Mouse (Mus musculus) forelimb bud, embryonic 11.5 days (tissue): Measurements from ENCODE around the gene Il18r1.
A peak's percentile ranks its signal among the peaks of the same experiment; 100 is the strongest.

Experiments
- DNase-seq: peaks from one replicate; pipeline ENCODE4 v3.0.0-alpha.2; 2012; ENCODE audit warnings: low read depth, low spot score

Il18r1 gene

GRCm38 (mm10) chr1:40465477-40466430 lies at the start of gene Il18r1:
TSS of gene Il18r1 (plus strand) at chr1:40465552.
- DNase-seq = no peak

GRCm38 (mm10) chr1:40417034-40417433 lies 48.3 kb upstream of the Il18r1 start:
- no peak for DNase-seq

GRCm38 (mm10) chr1:40418512-40418911 lies 46.8 kb upstream of the Il18r1 start:
- no peak for DNase-seq

DNA sequence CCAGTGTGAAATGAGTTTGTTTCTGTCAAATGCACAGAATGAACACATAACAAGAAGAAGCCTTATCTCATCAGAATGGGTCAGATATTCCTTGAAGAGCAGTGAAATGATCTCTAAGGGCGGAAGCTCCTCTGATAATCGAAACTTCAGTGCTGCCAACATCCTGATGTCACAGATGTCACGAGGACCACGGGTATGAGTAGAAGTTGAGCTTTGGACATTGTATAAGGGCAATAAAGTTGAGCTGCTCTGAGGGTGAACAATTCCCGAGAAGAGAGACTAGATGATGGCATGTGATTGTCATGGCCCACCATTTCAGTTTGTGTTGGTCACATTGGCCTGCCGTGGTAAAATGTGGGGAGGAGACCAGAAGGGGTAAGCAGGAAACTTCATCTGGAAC lies 41.5 kb upstream of the Il18r1 start:
- DNase-seq = no peak

GRCm38 (mm10) chr1:40427270-40427669 lies 38.1 kb upstream of the Il18r1 start:
- no peak for DNase-seq

GRCm38 (mm10) chr1:40427901-40428300 lies 37.5 kb upstream of the Il18r1 start:
- DNase-seq = no peak

DNA sequence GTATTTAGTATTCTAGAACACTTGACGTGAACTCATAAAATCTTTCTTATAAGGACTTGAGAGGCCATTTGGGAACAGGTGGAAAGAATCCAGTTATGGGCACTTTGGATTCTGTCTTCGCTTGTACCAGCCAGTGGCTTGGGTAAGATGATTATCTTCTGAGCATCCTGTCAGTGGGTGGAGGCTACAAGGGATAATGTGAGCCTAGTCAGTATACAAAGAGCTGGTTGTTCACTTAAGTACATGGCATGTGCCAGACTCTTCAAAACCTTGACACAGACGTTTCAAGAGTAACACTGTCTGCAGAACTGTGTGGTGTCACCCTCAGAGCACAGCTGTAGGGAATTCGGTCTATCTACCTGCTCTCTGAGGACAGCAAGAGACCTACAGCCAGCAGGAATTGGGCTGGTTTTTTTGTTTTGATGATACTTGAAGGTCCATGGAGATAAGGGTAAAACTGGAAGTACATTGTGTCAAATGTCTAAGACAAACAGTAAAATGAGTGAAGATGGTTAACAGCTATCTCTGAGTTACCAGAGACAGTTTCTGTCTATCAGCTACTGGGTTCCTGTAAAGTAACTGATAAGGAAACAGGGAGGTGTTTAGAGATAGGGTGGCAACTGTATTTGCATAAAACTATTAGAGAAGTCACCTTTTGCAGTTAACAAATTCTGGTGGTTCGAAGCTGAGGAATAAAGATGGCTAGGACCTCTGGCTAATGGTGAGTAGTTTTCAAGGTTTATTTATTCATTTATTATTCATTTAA lies 36.3 kb upstream of the Il18r1 start, which contains the start of gene Il1rl1:
Gene Il1rl1, plus strand, starts transcription at position 661 of the 766 bp plus-strand sequence.
- no peak for DNase-seq

- no peak for DNase-seq
Observed at GRCm38 (mm10) chr1:40430143-40430834, 35.1 kb upstream of the Il18r1 start.

DNA sequence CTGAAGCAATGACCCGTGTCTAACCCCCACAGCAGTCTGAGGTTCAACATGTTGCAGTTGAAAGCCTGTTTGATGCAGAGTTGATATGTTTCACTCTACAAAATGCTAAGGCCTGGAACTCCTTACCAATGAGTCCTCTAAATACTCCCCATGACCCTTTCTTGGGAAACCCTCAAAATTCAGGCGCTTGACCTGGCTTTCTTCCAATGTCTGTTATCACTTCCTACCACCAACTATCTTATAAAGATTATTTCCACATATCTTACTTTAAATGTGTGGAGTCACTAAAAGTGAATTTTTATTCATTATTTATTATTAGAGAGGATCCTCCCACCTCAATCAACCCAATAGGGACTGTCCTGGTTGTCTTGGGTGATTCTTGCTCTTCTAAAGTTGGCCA lies 33.2 kb upstream of the Il18r1 start:
- no peak for DNase-seq

DNA sequence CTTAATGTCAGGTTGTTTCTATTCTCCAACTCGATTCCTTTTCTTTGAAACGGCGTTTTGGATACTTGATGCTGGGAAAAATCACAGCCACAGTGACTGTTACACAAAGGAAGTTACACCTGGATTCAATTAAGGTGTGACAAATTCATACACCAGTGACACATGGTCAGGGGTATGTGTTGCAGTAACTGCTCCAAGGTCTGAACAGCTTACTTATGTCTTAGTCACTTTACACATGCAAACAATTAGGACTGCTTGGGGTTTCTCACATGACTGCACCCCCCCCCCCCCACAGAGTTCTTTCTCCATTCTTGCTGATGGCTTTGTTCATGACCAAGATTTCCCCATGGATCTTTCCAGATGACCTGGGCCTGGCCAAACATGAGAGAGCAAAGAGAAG lies 29.4 kb upstream of the Il18r1 start:
- DNase-seq = peak; percentile 61

- no peak for DNase-seq
Observed at GRCm38 (mm10) chr1:40437340-40437739, 28.0 kb upstream of the Il18r1 start.

DNA sequence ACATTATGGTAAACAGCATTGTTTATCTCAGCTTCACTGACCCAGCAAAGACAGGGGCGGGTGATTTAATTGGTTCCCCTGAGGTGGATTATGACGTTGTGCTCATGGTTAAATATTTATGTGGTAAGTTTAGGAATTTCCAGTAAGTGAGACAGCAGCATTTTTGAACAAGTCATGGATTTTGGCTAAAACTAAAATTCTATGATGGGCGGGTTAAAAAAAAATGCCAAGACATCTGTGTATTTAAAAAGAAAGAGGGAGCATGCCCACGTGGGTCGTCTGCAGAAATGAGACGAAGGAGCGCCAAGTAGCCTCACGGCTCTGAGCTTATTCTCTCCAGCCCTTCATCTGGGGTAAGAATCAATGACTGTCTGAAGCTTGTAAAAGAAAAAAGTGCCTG lies 25.8 kb upstream of the Il18r1 start:
- no peak for DNase-seq

DNA sequence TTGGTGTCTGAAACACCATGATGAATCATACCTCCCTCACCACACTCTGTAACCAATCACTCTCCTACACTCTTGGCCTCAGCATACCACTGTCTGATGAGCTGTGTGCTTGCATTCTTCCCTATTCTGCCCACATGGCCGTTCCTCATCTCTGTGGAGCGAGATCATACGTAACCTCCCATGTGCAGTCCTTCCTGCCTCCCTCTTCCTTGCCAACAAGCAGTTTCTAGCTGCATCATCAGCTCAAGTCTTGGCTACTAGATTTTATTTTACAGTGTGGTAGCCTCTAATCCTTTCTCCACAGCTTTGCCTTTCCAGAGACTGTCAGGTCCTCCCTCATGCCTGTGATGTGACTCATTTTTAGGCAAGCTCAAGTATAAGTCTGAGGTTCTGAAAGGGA lies 20.6 kb upstream of the Il18r1 start:
- no peak for DNase-seq

GRCm38 (mm10) chr1:40467306-40467705 lies 2.0 kb downstream of the Il18r1 start:
- DNase-seq = no peak

- DNase-seq = no peak
Observed at GRCm38 (mm10) chr1:40468805-40469204, 3.5 kb downstream of the Il18r1 start.

GRCm38 (mm10) chr1:40469900-40470299 lies 4.5 kb downstream of the Il18r1 start:
- no peak for DNase-seq

DNA sequence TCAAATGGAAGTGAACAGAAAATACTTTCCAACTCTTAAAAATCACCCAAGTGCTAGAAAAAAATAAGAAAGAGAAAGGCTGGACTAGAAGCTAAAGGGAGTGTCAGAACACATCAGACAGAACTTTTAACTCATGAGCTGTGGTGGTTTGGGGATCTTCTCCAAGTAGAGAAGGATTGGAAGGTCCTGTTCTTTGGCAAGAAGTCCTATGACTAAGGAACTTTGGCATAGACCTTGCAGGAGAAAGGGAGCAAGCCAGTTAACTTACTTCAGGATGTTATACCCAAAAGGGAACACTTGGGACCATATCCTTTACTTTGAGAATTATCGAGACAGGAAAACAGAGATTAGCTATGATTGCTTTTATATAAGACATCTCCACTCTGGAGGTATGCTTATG lies 7.0 kb downstream of the Il18r1 start:
- DNase-seq = no peak

- no peak for DNase-seq
Observed at GRCm38 (mm10) chr1:40473640-40474039, 8.3 kb downstream of the Il18r1 start.

GRCm38 (mm10) chr1:40474336-40474735 lies 9.0 kb downstream of the Il18r1 start:
- DNase-seq = no peak

DNA sequence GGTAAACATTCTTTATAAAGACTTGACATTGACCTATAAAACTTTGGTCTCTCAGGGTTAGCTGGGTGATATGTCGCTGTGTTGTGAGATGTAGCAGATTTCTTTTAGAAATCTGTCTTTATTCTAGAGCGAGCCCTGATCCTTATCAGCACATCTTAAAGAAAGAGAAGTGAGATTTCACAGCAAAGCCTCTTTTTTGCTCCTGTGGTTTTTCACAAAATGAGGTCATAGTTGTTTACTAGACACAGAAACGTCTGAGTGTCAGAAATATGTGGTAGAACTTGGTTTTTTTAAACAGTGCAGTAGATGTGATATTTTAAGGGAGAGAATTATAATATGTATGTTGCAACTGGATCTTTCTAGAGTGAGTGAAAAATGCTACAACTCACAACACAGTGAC lies 10.3 kb downstream of the Il18r1 start:
- DNase-seq = no peak

DNA sequence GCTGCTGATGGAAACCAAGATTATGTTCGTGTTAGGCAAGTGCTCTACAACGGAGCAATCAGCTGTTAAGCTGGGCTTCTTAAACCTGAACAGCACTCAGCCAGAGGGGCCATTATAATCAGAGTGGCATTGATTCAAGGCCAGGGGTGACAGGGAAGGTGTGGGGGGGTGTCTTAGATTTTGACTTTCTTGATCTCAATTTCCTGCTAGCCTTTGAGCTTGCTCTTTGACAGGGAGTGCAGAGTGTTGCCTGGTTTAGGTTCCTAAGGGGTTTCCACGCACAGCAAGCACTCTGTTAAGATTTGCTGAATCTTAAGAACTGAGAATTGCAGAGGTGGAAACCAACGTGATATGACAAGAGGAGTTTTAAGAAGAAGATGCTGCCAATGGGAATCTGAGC lies 11.4 kb downstream of the Il18r1 start:
- DNase-seq = no peak

DNA sequence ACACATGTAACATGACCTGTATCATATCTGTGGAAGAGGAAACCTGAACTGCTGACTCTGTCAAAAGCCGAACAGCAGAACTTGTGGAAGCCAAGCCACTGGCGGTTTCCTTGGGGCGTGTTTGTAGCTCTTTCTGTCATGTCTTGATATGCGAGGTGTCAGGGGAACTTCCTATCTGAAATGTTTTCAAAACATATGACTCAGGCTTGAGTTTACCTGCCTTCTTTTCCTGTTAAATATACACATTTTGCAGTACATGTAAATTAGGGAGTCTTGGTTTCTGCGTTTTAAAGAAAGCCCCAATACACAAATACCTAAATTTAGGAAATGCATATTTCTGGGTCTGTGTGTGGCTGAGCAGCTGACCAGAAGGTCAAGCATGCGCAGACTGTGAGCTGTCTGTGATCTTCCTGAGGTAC lies 14.2 kb downstream of the Il18r1 start:
- DNase-seq = no peak
